Comparison of ENCODE assay signal across 17 mouse cellular contexts in the genomic region with DNA sequence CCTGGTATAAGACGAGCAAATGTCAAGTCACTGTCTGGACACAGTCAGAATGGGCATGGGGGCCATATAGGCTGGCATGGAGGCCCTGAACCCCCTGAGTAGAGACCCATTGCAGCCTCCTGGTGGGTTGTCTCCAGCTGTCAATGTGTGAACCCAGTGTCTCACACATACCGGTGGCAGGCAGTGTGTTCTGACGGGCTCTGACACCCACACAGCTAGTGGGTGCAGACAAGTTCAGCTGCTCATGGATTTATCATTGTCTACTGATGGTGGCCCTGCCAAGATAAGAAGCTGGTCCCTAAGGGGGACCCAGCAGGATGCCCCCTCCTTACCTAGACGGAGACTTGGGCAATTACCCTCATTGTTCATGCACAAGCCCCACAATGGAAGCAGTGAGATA.
DNase-seq lines count a peak whose midpoint lies in the region; TF ChIP-seq lines count a peak whose summit lies in the region.
"Had no signal": no experiment of that assay in that cellular context is flagged by ENCODE, and none has a peak within 500 bp of the region (broad histone marks: within the 10 kb centered on the region; RNA-seq: fewer than 3 reads in every experiment).

No protein-coding gene starts in this region.

- TF ChIP-seq POLR2A in brain, embryonic 14.5 days (IDR thresholded peaks at IDR 0.05; ENCODE audit: borderline replicate concordance, extremely low read depth, insufficient read depth, insufficient read length, poor library complexity, severe bottlenecking): no peak

- TF ChIP-seq CTCF in brain, embryonic 14.5 days (IDR thresholded peaks at IDR 0.05; ENCODE audit: borderline replicate concordance, extremely low read depth, insufficient read depth, insufficient read length): no peak

- peak; percentile 47 for DNase-seq in layer of hippocampus, adult 9-11 months
- no peak for DNase-seq in layer of hippocampus, postnatal 10 days (ENCODE audit: low spot score in 2 of 2)
- peak; percentile 73 for DNase-seq in brain, adult 2 months (ENCODE audit: low read depth, low spot score)
- DNase-seq in brain, embryonic 14.5 days (ENCODE audit: low read depth): peak; percentile 14
- DNase-seq in urinary bladder, adult 18-20 months (ENCODE audit: low spot score in 2 of 2): no peak
- DNase-seq in B cell, adult 2 months: no peak
- DNase-seq: adrenal gland, postnatal 10 days; adrenal gland, postnatal 36 days; cerebellum, adult 11-12 months; cerebellum, adult 8-10 months; cerebellum, postnatal 10 days; cerebellum, postnatal 36 days; embryo, embryonic 11 days; gastrocnemius, postnatal 25 days; heart, adult 18-20 months; heart, postnatal 10 days; heart, postnatal 36 days had no signal

Comparison
In these comparisons a context has a peak if more than half of its experiments do, and no peak if none do; other contexts are left out.
1. DNase-seq: peak in layer of hippocampus, adult 9-11 months (single experiment), brain, adult 2 months (single experiment) and brain, embryonic 14.5 days (single experiment); none in layer of hippocampus, postnatal 10 days (0 of 2), urinary bladder, adult 18-20 months (0 of 2) and B cell, adult 2 months (0 of 2).